ENCODE assay signal across 22 mouse cellular contexts in genomic region chr7:24967966-24968365, GRCm38 (mm10). TPM values are rescaled to one million over a fixed set of nuclear protein-coding genes. Genes with fewer than 3 reads are reported as not detected.
"Had no signal": no experiment of that assay in that cellular context is flagged by ENCODE, and none has a peak within 500 bp of the region (broad histone marks: within the 10 kb centered on the region; RNA-seq: fewer than 3 reads in every experiment).

No protein-coding gene starts in this region.

- DNase-seq: retina, postnatal 1 day; right cerebral cortex, adult 18-20 months; right cerebral cortex, postnatal 14 days; right cerebral cortex, postnatal 25 days; right cerebral cortex, postnatal 4 days; spleen, adult 18-20 months; thymus, adult 18-20 months; thymus, adult 2 months; thymus, postnatal 14 days; thymus, postnatal 25 days; thymus, postnatal 36 days; thymus, postnatal 4 days had no signal

- H3K27ac ChIP-seq: neural tube, embryonic 15.5 days; stomach, embryonic 15.5 days; stomach, postnatal 0 days had no signal

- H3K27me3 ChIP-seq: neural tube, embryonic 15.5 days; stomach, embryonic 15.5 days had no signal

- H3K4me3 ChIP-seq: neural tube, embryonic 15.5 days; stomach, embryonic 15.5 days had no signal

RNA-seq across cellular contexts. Expression of gene Gm4881, which starts 23.7 kb away (rescaled TPM):
- total RNA-seq: neutrophil, adult 5-6 weeks had no signal
- polyA plus RNA-seq: small intestine, adult 2 months; spleen, adult 2 months; stomach, embryonic 14.5 days; stomach, embryonic 15.5 days; stomach, embryonic 16.5 days; stomach, postnatal 0 days; thymus, postnatal 0 days; urinary bladder, adult 2 months had no signal
